Mouse (Mus musculus): ENCODE results near the gene Cryzl2.

Cryzl2 gene

GRCm38 (mm10) chr1:157525692-157526354 lies 67.4 kb downstream of the Cryzl2 start:
- in situ Hi-C loops (cut with MboI, MseI) = no loop called here

GRCm38 (mm10) chr1:157526625-157527024 lies 68.2 kb downstream of the Cryzl2 start:
- in situ Hi-C loops (cut with MboI, MseI) = no loop called here

- in situ Hi-C loops (cut with MboI, MseI) = no loop called here
Observed at GRCm38 (mm10) chr1:157532826-157533460, 74.6 kb downstream of the Cryzl2 start.

- in situ Hi-C loops (cut with MboI, MseI) = no loop called here
Observed at GRCm38 (mm10) chr1:157535571-157535970, 77.2 kb downstream of the Cryzl2 start.

- in situ Hi-C loops (cut with MboI, MseI) = no loop called here
Observed at GRCm38 (mm10) chr1:157536471-157536870, 78.1 kb downstream of the Cryzl2 start.

GRCm38 (mm10) chr1:157537636-157538035 lies 79.3 kb downstream of the Cryzl2 start:
- in situ Hi-C loops (cut with MboI, MseI) = no loop called here
